Mouse (Mus musculus) G1E (cell line): Measurements from ENCODE around the gene Gm12169. TPM values are rescaled to one million over a fixed set of nuclear protein-coding genes. Genes with fewer than 3 reads are reported as not detected.

Experiments
- ATAC-seq: 2 replicates; pipeline ENCODE4 v1.8.0; 2016; ENCODE audit warnings: mild to moderate bottlenecking; ENCODE audit not compliant: insufficient number of reproducible peaks, poor library complexity, low FRiP score, severe bottlenecking; ENCODE audit errors: extremely low read depth
- DNase-seq: peaks from one replicate; pipeline ENCODE4 v3.0.0; 2012; ENCODE audit warnings: low spot score
- H3K27me3 ChIP-seq: 2 replicates; pipeline ENCODE4 v1.6.1; 2012; ENCODE audit warnings: mild to moderate bottlenecking, low read length, inconsistent platforms; ENCODE audit not compliant: insufficient read depth
- H3K36me3 ChIP-seq: replicated peaks from 2 replicates; pipeline ENCODE3; 2012; ENCODE audit warnings: mild to moderate bottlenecking, inconsistent platforms
- H3K4me1 ChIP-seq: 2 replicates; pipeline ENCODE4 v1.6.1; 2012; ENCODE audit warnings: low read depth, low read length, inconsistent platforms, mixed read lengths; ENCODE audit not compliant: insufficient read depth
- H3K4me3 ChIP-seq: 2 replicates; pipeline ENCODE4 v1.5.1; 2012; ENCODE audit warnings: low read depth, mild to moderate bottlenecking, inconsistent platforms, low read length, moderate library complexity, mixed read lengths
- H3K9me3 ChIP-seq: replicated peaks from 2 replicates; pipeline ENCODE4 v1.6.1; 2012; ENCODE audit warnings: inconsistent platforms
- CTCF ChIP-seq: IDR thresholded peaks from 2 replicates; pipeline ENCODE4 v1.5.1; 2012; ENCODE audit warnings: low read depth, low read length, inconsistent platforms, mixed read lengths
- GATA1 ChIP-seq: IDR thresholded peaks from 2 replicates; pipeline ENCODE4 v1.6.1; 2012; ENCODE audit warnings: borderline replicate concordance, low read length, inconsistent platforms, mixed read lengths
- GATA2 ChIP-seq: IDR thresholded peaks from 2 replicates; pipeline ENCODE4 v1.6.1; 2012; ENCODE audit warnings: low read depth, low read length, inconsistent platforms, borderline replicate concordance
- POLR2AphosphoS5 ChIP-seq: IDR thresholded peaks from 2 replicates; pipeline ENCODE4 v1.6.1; 2012; ENCODE audit warnings: low read depth, low read length, inconsistent platforms; ENCODE audit not compliant: insufficient replicate concordance
- TAL1 ChIP-seq: conservative IDR thresholded peaks from 2 replicates; pipeline ENCODE4 v1.6.1; 2012; ENCODE audit warnings: low read depth, low read length, inconsistent platforms, mixed read lengths
- polyA plus RNA-seq: library from polyadenylated mRNA; stranded (reverse); fragments of >175 nt; gene quantifications from 2 replicates; pipeline ENCODE4 v1.2.3, GENCODE M21; 2012
- total RNA-seq, 2 experiments: library from RNA; stranded (forward) in 1 of 2; stranded (reverse) in 1 of 2; fragments of 200-1000 nt in 1 of 2; fragments of >200 nt in 1 of 2; fragmentation: Nextera tagmentation in 1 of 2; gene quantifications; 2 replicates each; pipeline ENCODE4 v1.2.3; 2014 to 2017

Gm12169 gene
- total and polyA plus RNA-seq, 3 experiments = not detected

- Histone ChIP-seq H3K4me3 (no peak overlapping the region), H3K9me3 (no peaks in the 10 kb centered on the region), H3K27me3 (no peaks in the 10 kb centered on the region), H3K4me1 (no peaks in the 10 kb centered on the region), H3K36me3 (no peaks in the 10 kb centered on the region)
- ATAC-seq (no peak), DNase-seq (no peak)
- TF ChIP-seq CTCF = no peak
- no peak for TF ChIP-seq TAL1
- TF ChIP-seq GATA1 = no peak
Observed at GRCm38 (mm10) chr11:46580428-46580827, 56.4 kb downstream of the Gm12169 start.

- H3K9me3 ChIP-seq = no peaks in the 10 kb centered on the region
- H3K4me3 ChIP-seq = no peak overlapping the region
- TF ChIP-seq CTCF (no peak), GATA2 (no peak), TAL1 (no peak), GATA1 (no peak), POLR2AphosphoS5 (no peak)
- H3K36me3 ChIP-seq = no peaks in the 10 kb centered on the region
- no peak for ATAC-seq
- no peaks in the 10 kb centered on the region for H3K27me3 ChIP-seq
- no peaks in the 10 kb centered on the region for H3K4me1 ChIP-seq
- DNase-seq = no peak
Observed at GRCm38 (mm10) chr11:46582741-46583140, 58.7 kb downstream of the Gm12169 start.

Other genes starting within 250 kb of the Gm12169 start
- gene Cyfip2, start 211.4 kb upstream of the Gm12169 start, total RNA-seq (2014; fragmentation: Nextera tagmentation) = 2.9 and 3.3 TPM in 2 replicates
- 2.4 and 2.6 TPM in 2 replicates for gene Cyfip2, start 211.4 kb upstream of the Gm12169 start, total RNA-seq (2017)
- gene Cyfip2, start 211.4 kb upstream of the Gm12169 start, polyA plus RNA-seq = 1.2 and 1.3 TPM in 2 replicates
- 1.1 and 1.7 TPM in 2 replicates for gene Itk, start 134.7 kb upstream of the Gm12169 start, total RNA-seq (2014; fragmentation: Nextera tagmentation)
- gene Itk, start 134.7 kb upstream of the Gm12169 start, total RNA-seq (2017) = 0.44 and 1.0 TPM in 2 replicates
- 0.05 TPM in 1 of 2 replicates, not detected in the other for gene Itk, start 134.7 kb upstream of the Gm12169 start, polyA plus RNA-seq
- not detected in 2 replicates for gene Fam71b, start 127.7 kb upstream of the Gm12169 start, total RNA-seq (2014; fragmentation: Nextera tagmentation)
- 0.49 TPM in 1 of 2 replicates, not detected in the other for gene Fam71b, start 127.7 kb upstream of the Gm12169 start, total RNA-seq (2017)
- not detected in 2 replicates for gene Fam71b, start 127.7 kb upstream of the Gm12169 start, polyA plus RNA-seq
- gene Med7, start 87.3 kb upstream of the Gm12169 start, total RNA-seq (2014; fragmentation: Nextera tagmentation) = 133 and 154 TPM in 2 replicates
- 77.8 and 103 TPM in 2 replicates for gene Med7, start 87.3 kb upstream of the Gm12169 start, total RNA-seq (2017)
- 275 and 326 TPM in 2 replicates for gene Med7, start 87.3 kb upstream of the Gm12169 start, polyA plus RNA-seq
- gene Havcr2, start 69.3 kb upstream of the Gm12169 start, total RNA-seq (2014; fragmentation: Nextera tagmentation) = 51.6 and 54.5 TPM in 2 replicates
- 170 and 185 TPM in 2 replicates for gene Havcr2, start 69.3 kb upstream of the Gm12169 start, total RNA-seq (2017)
- gene Havcr2, start 69.3 kb upstream of the Gm12169 start, polyA plus RNA-seq = 1.8 and 2.4 TPM in 2 replicates
- not detected in 2 replicates for gene BC053393, start 47.3 kb downstream of the Gm12169 start, total RNA-seq (2014; fragmentation: Nextera tagmentation)
- 0.11 TPM in 1 of 2 replicates, not detected in the other for gene BC053393, start 47.3 kb downstream of the Gm12169 start, total RNA-seq (2017)
- gene BC053393, start 47.3 kb downstream of the Gm12169 start, polyA plus RNA-seq = not detected in 2 replicates
- gene Dppa1, start 105.0 kb downstream of the Gm12169 start, total RNA-seq (2014; fragmentation: Nextera tagmentation) = not detected in 2 replicates
- not detected in 2 replicates for gene Dppa1, start 105.0 kb downstream of the Gm12169 start, total RNA-seq (2017)
- gene Dppa1, start 105.0 kb downstream of the Gm12169 start, polyA plus RNA-seq = not detected in 2 replicates
- gene Timd2, start 182.8 kb downstream of the Gm12169 start, total RNA-seq (2014; fragmentation: Nextera tagmentation) = not detected in 2 replicates
- 0.06 TPM in 1 of 2 replicates, not detected in the other for gene Timd2, start 182.8 kb downstream of the Gm12169 start, total RNA-seq (2017)
- not detected in 2 replicates for gene Timd2, start 182.8 kb downstream of the Gm12169 start, polyA plus RNA-seq
- not detected in 2 replicates for gene Havcr1, start 210.9 kb downstream of the Gm12169 start, total RNA-seq (2014; fragmentation: Nextera tagmentation)
- gene Havcr1, start 210.9 kb downstream of the Gm12169 start, total RNA-seq (2017) = not detected in 2 replicates
- not detected in 2 replicates for gene Havcr1, start 210.9 kb downstream of the Gm12169 start, polyA plus RNA-seq